Mouse (Mus musculus): Measurements from ENCODE around the gene Stx19.

DNA sequence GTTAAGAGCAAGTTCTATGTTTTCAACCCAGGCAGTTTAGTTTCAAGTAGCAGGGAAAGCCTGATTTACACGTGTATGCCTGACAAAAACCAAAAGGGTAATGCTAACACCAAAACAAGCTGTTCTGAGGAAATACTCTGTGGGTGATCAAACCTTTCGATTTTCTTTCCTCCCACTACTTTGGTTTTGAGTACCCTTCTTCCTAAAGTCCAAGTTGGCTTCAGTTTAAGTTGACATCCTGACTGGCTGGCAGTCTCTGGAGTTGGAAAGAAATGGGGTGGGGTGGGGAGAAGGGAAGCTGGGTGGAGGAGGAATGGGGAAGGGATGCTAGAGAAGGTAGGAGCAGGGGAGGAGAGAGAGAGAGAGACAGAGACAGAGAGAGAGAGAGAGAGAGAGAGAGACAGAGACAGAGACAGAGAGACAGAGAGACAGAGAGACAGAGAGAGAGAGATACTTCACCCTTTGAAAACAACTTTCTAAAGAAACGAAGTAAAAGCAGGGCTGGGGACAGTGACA is 39.2 kb downstream of the Stx19 start:
- TF ChIP-seq GATA1 (IDR thresholded peaks at IDR 0.05; ENCODE audit: borderline replicate concordance, low read length) = no peak
- TF ChIP-seq CTCF (IDR thresholded peaks at IDR 0.05; ENCODE audit: low read depth, low read length) = no peak
- TF ChIP-seq TAL1 (conservative IDR thresholded peaks at IDR 0.05; ENCODE audit: low read depth, low read length) = no peak
- no peak for TF ChIP-seq POLR2AphosphoS5 (IDR thresholded peaks at IDR 0.05; ENCODE audit: insufficient replicate concordance, low read depth, low read length)
